Mouse (Mus musculus) MEL (cell line): Measurements from ENCODE around the gene Nudt8.

Experiments used
- CTCF ChIP-seq, 3 experiments: IDR thresholded peaks in 2 of 3; conservative IDR thresholded peaks in 1 of 3; 2 replicates each; pipeline ENCODE4 v1.5.1; 2011 to 2012; ENCODE audit warnings: low read length in 3 of 3, low read depth in 2 of 3, mild to moderate bottlenecking in 2 of 3, improper control_type of control experiment in 1 of 3, inconsistent platforms in 1 of 3, mixed read lengths in 1 of 3, moderate library complexity in 1 of 3; ENCODE audit not compliant: control insufficient read depth in 1 of 3, insufficient read depth in 1 of 3, poor library complexity in 1 of 3, severe bottlenecking in 1 of 3
- EP300 ChIP-seq, 2 experiments: IDR thresholded peaks; 2 replicates each; pipeline ENCODE4 v1.6.1; 2011; ENCODE audit warnings: improper control_type of control experiment in 2 of 2, low read length in 2 of 2, low read depth in 1 of 2, mild to moderate bottlenecking in 1 of 2
- ETS1 ChIP-seq: IDR thresholded peaks from 2 replicates; pipeline ENCODE4 v1.6.1; 2012; ENCODE audit warnings: low read depth, mild to moderate bottlenecking, inconsistent platforms, low read length, improper control_type of control experiment, moderate library complexity
- GATA1 ChIP-seq: IDR thresholded peaks from 2 replicates; pipeline ENCODE4 v1.6.1; 2011; ENCODE audit warnings: low read depth, low read length, improper control_type of control experiment
- HCFC1 ChIP-seq: IDR thresholded peaks from 2 replicates; pipeline ENCODE4 v1.6.1; 2012; ENCODE audit warnings: low read depth, mild to moderate bottlenecking, inconsistent platforms, low read length, improper control_type of control experiment, moderate library complexity
- MEF2A ChIP-seq: IDR thresholded peaks from 2 replicates; pipeline ENCODE4 v1.6.1; 2014; ENCODE audit warnings: low read depth, mild to moderate bottlenecking, inconsistent platforms, low read length, improper control_type of control experiment; ENCODE audit not compliant: poor library complexity, insufficient replicate concordance, severe bottlenecking; ENCODE audit errors: extremely low read depth
- POLR2A ChIP-seq, 2 experiments: IDR thresholded peaks; 2 replicates each; pipeline ENCODE4 v1.6.1; 2011 to 2012; ENCODE audit warnings: low read length in 2 of 2, mild to moderate bottlenecking in 2 of 2, control low read depth in 1 of 2, improper control_type of control experiment in 1 of 2, low read depth in 1 of 2, moderate library complexity in 1 of 2; ENCODE audit not compliant: control insufficient read depth in 1 of 2, insufficient read depth in 1 of 2, poor library complexity in 1 of 2
- POLR2AphosphoS2 ChIP-seq: IDR thresholded peaks from 2 replicates; pipeline ENCODE4 v1.6.1; 2011; ENCODE audit warnings: low read length, improper control_type of control experiment
- TAL1 ChIP-seq: IDR thresholded peaks from 2 replicates; pipeline ENCODE4 v1.6.1; 2012; ENCODE audit warnings: mild to moderate bottlenecking, inconsistent platforms, low read length, moderate library complexity, mixed read lengths
- TCF12 ChIP-seq: IDR thresholded peaks from 2 replicates; pipeline ENCODE4 v1.6.1; 2014; ENCODE audit warnings: low read depth, mild to moderate bottlenecking, inconsistent platforms, low read length, improper control_type of control experiment, moderate library complexity
- USF2 ChIP-seq, 2 experiments: IDR thresholded peaks; 2 replicates each; pipeline ENCODE4 v1.6.1; 2011 to 2012; ENCODE audit warnings: improper control_type of control experiment in 2 of 2, low read length in 2 of 2, borderline replicate concordance in 1 of 2, inconsistent platforms in 1 of 2, low read depth in 1 of 2, mild to moderate bottlenecking in 1 of 2; ENCODE audit not compliant: insufficient read depth in 1 of 2

GRCm38 (mm10) chr19:3952099-3952498 lies 48.3 kb upstream of the Nudt8 start:
- TF ChIP-seq POLR2AphosphoS2 (no peak), MEF2A (no peak), POLR2A (IDR thresholded peaks at IDR 0.05; ENCODE audit: control insufficient read depth in 1 of 2, insufficient read depth in 1 of 2, low read depth in 1 of 2, low read length in 2 of 2, poor library complexity in 1 of 2) (no peak), HCFC1 (no peak), TCF12 (no peak), CTCF (IDR thresholded peaks at IDR 0.05 in 2 of 3, conservative IDR thresholded peaks at IDR 0.05 in 1 of 3; ENCODE audit: control insufficient read depth in 1 of 3, insufficient read depth in 1 of 3, low read depth in 2 of 3, low read length in 3 of 3, poor library complexity in 1 of 3, severe bottlenecking in 1 of 3) (no peak), TAL1 (no peak), ETS1 (no peak), EP300 (IDR thresholded peaks at IDR 0.05; ENCODE audit: low read depth in 1 of 2, low read length in 2 of 2) (no peak), GATA1 (no peak), USF2 (IDR thresholded peaks at IDR 0.05; ENCODE audit: borderline replicate concordance in 1 of 2, insufficient read depth in 1 of 2, low read depth in 1 of 2, low read length in 2 of 2) (no peak)
